Mouse (Mus musculus): ENCODE data around the gene Gm26897.

DNA sequence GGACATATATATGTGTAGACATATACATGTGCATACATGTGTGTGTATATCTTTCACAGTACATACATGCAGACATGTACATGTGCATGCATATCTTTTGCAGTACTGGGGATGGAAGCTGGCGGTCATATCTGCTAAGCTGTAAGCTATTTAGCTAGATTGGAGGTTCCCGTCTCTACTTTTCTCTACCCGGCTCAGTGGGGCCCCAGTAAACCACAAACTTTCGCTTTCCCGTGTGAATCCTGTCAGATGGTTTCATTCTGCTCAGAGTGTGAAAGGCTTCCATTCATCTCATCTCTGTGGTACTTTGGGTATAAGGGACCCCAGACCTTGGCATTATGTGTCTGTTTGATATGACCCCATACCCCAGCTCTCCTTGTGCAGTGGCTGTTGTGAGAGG is 46.4 kb upstream of the Gm26897 start:
- TF ChIP-seq CTCF (IDR thresholded peaks at IDR 0.05; ENCODE audit: low read depth, low read length) (no peak), POLR2A (IDR thresholded peaks at IDR 0.05; ENCODE audit: borderline replicate concordance, low read depth, low read length) (no peak)
